Mouse (Mus musculus) kidney, postnatal 10 days (tissue): ENCODE measurements at regions not wholly inside any gene's neighbourhood (a gene's known extent, or its start where the extent isn't known, plus 50 kb on each side); places are given as distances from the start of the nearest gene placed in this dataset.

ENCODE experiments used
- DNase-seq: peaks from one replicate; pipeline ENCODE4 v3.0.0; 2021; ENCODE audit warnings: mixed read lengths

GRCm38 (mm10) chr3:99738093-99738803, 147.0 kb upstream of the Spag17 start:
- no peak for DNase-seq

- DNase-seq = no peak
Observed at GRCm38 (mm10) chr3:99739654-99740053, 145.6 kb upstream of the Spag17 start.

- no peak for DNase-seq
Observed at GRCm38 (mm10) chr3:99741249-99742222, 143.7 kb upstream of the Spag17 start.

- DNase-seq = no peak
Observed at GRCm38 (mm10) chr3:99749725-99750124, 135.5 kb upstream of the Spag17 start.

- no peak for DNase-seq
Observed at GRCm38 (mm10) chr3:99778526-99778925, 106.7 kb upstream of the Spag17 start.

- no peak for DNase-seq
Observed at GRCm38 (mm10) chr3:99785955-99786529, 99.2 kb upstream of the Spag17 start.

GRCm38 (mm10) chr3:99791316-99791715, 93.9 kb upstream of the Spag17 start:
- peak; percentile 52 for DNase-seq

- no peak for DNase-seq
Observed at GRCm38 (mm10) chr3:99793622-99794021, 91.6 kb upstream of the Spag17 start.

- DNase-seq = no peak
Observed at GRCm38 (mm10) chr3:99795835-99796234, 89.4 kb upstream of the Spag17 start.

GRCm38 (mm10) chr3:99797791-99798190, 87.4 kb upstream of the Spag17 start:
- no peak for DNase-seq

- no peak for DNase-seq
Observed at GRCm38 (mm10) chr3:99810532-99810931, 74.7 kb upstream of the Spag17 start.

GRCm38 (mm10) chr3:99811276-99811675, 73.9 kb upstream of the Spag17 start:
- DNase-seq = no peak

- DNase-seq = no peak
Observed at GRCm38 (mm10) chr3:99812836-99813235, 72.4 kb upstream of the Spag17 start.

GRCm38 (mm10) chr3:99815115-99815514, 70.1 kb upstream of the Spag17 start:
- DNase-seq = no peak

GRCm38 (mm10) chr3:99817965-99818364, 67.2 kb upstream of the Spag17 start:
- peak; percentile 18 for DNase-seq

GRCm38 (mm10) chr3:99822735-99823134, 62.5 kb upstream of the Spag17 start:
- no peak for DNase-seq

- no peak for DNase-seq
Observed at GRCm38 (mm10) chr3:99823256-99823655, 62.0 kb upstream of the Spag17 start.
